Mouse (Mus musculus) brain, embryonic 14.5 days (tissue): ENCODE results near the gene Znhit1.

Source experiments
- CTCF ChIP-seq: fragments of 200-500 bp; IDR thresholded peaks from 2 replicates; pipeline ENCODE4 v1.5.1; 2012; ENCODE audit warnings: inconsistent platforms, mild to moderate bottlenecking, moderate library complexity, borderline replicate concordance; ENCODE audit not compliant: insufficient read depth, insufficient read length; ENCODE audit errors: extremely low read depth
- POLR2A ChIP-seq: fragments of 200-500 bp; IDR thresholded peaks from 2 replicates; pipeline ENCODE4 v1.6.1; 2012; ENCODE audit warnings: mild to moderate bottlenecking, inconsistent platforms, borderline replicate concordance; ENCODE audit not compliant: poor library complexity, insufficient read depth, insufficient read length, severe bottlenecking; ENCODE audit errors: extremely low read depth

GRCm38 (mm10) chr5:137036211-137036610, 48.4 kb upstream of the Znhit1 start:
- TF ChIP-seq POLR2A (no peak), CTCF (no peak)
